Mouse (Mus musculus): ENCODE results near the gene Thegl.
"Not testable (repeated sequence)": the region's sequence is repeated elsewhere in the genome, so short reads cannot be mapped to it uniquely, and the experiment has no call there.

The Thegl gene

GRCm38 (mm10) chr5:77015544-77016482 is at the start of gene Thegl:
Thegl (plus strand) TSS chr5:77016023.
- in situ Hi-C loops (cut with MboI, MseI) = loop anchor here in 1 of 2 experiments (5.0 kb wide), 1 partner anchor 61 kb away; no protein-coding TSS in a partner anchor

- in situ Hi-C loops (cut with MboI, MseI) = loop anchor here in 1 of 2 experiments (10.0 kb wide), 1 partner anchor 64 kb away; the partner anchor contains the start of gene Aasdh
Observed at GRCm38 (mm10) chr5:76969250-76969649, 46.6 kb upstream of the Thegl start.

DNA sequence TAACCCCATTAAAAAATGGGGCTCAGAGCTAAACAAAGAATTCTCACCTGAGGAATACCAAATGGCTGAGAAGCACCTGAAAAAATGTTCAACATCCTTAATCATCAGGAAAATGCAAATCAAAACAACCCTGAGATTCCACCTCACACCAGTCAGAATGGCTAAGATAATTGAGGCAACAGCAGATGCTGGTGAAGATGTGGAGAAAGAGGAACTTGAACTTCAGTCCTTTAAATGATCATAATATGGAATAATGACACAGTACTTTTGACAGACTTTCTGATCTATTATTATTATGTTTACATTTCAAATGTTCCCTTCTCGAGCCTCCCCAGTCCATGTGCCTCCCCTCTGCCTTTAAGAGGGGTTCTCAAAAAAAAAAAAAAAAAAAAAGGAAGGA is 44.7 kb upstream of the Thegl start:
- in situ Hi-C loops (cut with MboI, MseI) = not testable (repeated sequence)

- in situ Hi-C loops (cut with MboI, MseI) = no loop called here
Observed at GRCm38 (mm10) chr5:76973488-76973887, 42.3 kb upstream of the Thegl start.

GRCm38 (mm10) chr5:76974207-76974553 is 41.6 kb upstream of the Thegl start:
- in situ Hi-C loops (cut with MboI, MseI) = no loop called here

GRCm38 (mm10) chr5:76974554-76975285 is 41.1 kb upstream of the Thegl start, which contains the start of gene Srp72:
Srp72 (plus strand) TSS chr5:76974683.
- in situ Hi-C loops (cut with MboI, MseI) = no loop called here

- in situ Hi-C loops (cut with MboI, MseI) = no loop called here
Observed at GRCm38 (mm10) chr5:76975736-76976135, 40.1 kb upstream of the Thegl start.

GRCm38 (mm10) chr5:76984015-76984414 is 31.8 kb upstream of the Thegl start:
- in situ Hi-C loops (cut with MboI, MseI) = no loop called here

DNA sequence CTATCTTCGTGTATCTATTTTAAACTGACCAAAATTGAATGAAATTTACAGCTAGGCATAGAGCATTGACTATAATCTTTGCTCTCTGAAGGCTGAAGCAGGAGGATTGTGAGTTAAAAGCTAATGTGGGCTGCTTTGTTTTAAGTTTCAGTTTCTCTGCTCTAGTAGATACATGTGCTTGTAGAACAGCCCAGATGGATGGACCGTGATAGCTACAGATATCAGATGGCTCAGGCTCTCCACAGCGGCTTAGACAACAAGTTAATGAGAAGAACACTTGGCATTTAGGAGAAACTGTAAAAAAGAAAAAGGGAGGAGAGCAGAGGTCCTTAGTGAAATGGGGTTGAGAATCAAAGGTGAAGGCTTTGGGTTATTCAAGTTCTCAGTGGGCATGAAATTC is 25.0 kb upstream of the Thegl start:
- in situ Hi-C loops (cut with MboI, MseI) = no loop called here

DNA sequence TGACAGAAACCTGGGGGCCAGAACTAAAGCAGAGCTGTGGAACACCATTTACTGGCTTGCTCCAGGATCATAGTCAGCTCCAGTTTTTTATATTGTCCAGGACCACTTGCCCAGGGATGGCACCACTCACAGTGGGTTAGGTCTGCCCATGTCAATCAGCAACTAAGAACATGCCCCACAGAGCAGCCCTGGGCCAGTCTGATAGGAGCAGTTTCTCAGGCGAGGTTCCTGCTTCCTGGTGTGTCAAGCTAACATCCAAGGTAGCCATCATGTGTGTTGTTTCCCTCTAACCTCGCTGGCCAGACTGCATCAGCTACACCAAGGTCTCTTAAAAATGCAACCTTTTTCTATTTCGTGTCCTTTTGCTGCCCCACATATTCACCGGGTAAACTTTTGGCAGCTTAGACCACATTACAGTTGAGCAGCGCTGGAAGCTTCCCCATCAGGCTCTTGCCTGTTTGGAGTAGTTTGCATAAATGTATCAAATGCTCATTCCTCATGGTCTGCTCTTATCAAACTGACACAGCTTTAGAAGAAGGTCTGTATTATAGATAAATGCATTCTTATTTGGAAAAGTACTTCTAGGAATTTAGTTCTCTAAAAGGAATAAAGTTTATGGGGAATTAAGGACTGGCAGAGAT is 22.5 kb upstream of the Thegl start:
- in situ Hi-C loops (cut with MboI, MseI) = no loop called here

DNA sequence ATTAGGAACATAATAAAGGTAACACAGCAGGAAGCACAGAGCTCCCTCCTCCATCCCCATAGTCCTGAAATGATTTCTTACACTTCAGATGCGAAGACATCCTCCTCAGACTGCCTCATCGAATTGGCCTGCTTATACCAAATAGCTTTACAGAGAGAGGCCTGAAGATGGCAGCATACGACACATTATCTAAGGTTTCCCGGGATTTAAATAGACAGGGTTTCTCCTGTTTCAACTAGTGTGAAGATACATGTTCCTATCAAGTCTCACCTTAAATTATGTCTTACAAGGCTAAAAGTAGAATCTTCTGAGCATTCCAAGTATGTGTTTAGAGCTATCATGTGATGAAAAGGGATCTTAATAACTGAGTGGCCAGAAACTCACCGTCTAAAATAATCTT is 17.4 kb upstream of the Thegl start:
- in situ Hi-C loops (cut with MboI, MseI) = loop anchor here in 1 of 2 experiments (5.0 kb wide), 1 partner anchor 214 kb away; the partner anchor contains the start of gene Spink2

DNA sequence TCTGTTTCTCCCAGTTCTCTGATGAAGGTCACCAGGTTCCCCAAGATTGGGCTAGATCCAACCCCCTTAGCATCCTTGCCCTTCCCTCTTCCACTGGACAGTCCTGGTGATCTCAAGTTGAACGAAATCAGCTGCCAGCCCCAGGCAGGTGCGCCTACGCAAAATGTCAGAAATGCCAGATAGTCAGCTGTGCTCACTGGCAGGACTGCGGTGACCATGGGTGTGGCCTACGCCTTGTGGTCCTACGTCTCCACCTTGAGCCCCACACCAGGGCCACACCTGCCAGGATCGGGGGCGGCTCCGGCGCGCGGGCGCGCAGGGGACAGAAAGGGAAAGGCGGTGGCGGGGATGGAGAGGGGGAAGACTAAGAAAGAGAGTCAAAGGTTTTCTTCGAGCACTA is 14.6 kb upstream of the Thegl start:
- in situ Hi-C loops (cut with MboI, MseI) = no loop called here

DNA sequence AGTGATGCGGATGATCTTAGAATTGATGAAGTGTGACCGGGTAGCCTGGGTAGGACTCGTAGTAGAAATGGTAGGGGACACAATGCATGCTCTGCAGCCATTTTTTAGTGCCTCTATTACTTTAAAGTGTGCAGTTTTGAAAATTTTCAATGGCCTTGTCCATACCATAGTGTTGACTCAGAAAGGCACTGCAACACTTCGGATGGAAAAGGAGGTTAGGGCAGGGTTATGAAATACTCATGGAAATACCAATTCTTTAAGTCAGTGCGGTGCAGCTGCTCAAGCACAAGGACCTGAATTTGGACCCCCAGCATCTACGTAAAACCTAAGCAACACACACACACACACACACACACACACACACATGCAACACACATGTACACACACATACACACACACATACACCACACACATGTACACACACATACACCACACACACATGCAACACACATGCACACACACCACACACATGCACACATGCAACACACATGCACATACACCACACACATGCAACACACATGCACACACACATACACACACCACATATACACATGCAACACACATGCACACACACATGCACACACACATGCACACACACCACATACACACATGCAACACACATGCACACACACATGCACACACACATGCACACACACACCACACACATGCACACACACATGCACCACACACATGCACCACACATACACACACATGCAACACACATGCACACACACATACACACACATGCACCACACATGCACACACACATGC is 11.6 kb upstream of the Thegl start, which contains the start of gene Arl9:
Gene Arl9 (plus strand): TSS at position 5 of the 771 bp plus-strand sequence.
- in situ Hi-C loops (cut with MboI, MseI) = no loop called here

GRCm38 (mm10) chr5:77010352-77010751 is 5.5 kb upstream of the Thegl start:
- in situ Hi-C loops (cut with MboI, MseI) = no loop called here

- in situ Hi-C loops (cut with MboI, MseI) = no loop called here
Observed at GRCm38 (mm10) chr5:77011082-77011481, 4.7 kb upstream of the Thegl start.

- in situ Hi-C loops (cut with MboI, MseI) = no loop called here
Observed at GRCm38 (mm10) chr5:77013171-77013570, 2.7 kb upstream of the Thegl start.

GRCm38 (mm10) chr5:77028034-77028433 is 12.2 kb downstream of the Thegl start:
- in situ Hi-C loops (cut with MboI, MseI) = no loop called here

DNA sequence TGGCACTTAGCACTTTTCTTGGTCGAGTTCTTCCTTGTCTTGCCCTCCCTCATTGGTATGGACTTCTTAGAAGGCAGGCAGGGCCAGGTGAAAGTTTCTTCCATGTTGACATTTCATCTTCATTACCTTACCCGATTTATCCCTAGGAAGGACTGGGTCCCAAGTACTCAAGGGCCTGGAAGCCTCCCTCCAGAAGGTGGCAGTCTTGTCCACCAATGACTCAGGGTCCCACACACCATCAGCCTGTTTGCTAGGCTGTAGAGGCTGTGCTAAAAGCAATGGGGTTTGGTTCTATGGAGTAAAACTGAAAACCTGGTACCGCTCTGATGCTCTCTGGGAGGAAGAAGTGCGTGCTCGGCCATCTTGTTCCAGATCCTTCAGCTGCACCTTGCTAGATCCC is 13.9 kb downstream of the Thegl start:
- in situ Hi-C loops (cut with MboI, MseI) = loop anchor here in 1 of 2 experiments (10.0 kb wide), 1 partner anchor 1025 kb away; no protein-coding TSS in a partner anchor

- in situ Hi-C loops (cut with MboI, MseI) = loop anchor here in 1 of 2 experiments (10.0 kb wide), 1 partner anchor 1030 kb away; no protein-coding TSS in a partner anchor
Observed at GRCm38 (mm10) chr5:77035101-77035500, 19.3 kb downstream of the Thegl start.

- in situ Hi-C loops (cut with MboI, MseI) = loop anchor here in 1 of 2 experiments (10.0 kb wide), 1 partner anchor 1034 kb away; no protein-coding TSS in a partner anchor
Observed at GRCm38 (mm10) chr5:77038451-77038850, 22.6 kb downstream of the Thegl start.

DNA sequence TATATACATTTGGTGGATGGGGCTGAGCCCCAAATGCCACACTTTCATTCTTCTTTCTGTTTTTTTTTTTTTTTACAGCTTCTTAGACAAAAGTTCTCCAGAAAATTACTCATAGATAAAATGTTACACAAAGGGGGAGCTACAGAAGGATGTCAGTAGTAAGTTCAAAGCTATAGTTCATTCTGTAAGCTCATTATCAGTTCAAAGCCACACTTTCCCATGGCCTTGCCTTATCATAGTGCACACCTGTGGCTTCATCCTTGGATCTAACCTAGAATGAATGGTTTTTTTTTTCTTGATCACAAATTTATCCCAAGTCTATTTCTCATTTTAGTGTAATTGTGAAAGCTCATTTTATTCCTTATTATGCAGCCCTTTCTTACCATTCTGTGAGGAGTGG is 23.6 kb downstream of the Thegl start:
- in situ Hi-C loops (cut with MboI, MseI) = loop anchor here in 1 of 2 experiments (10.0 kb wide), 1 partner anchor 1035 kb away; no protein-coding TSS in a partner anchor
